Mouse (Mus musculus): Measurements from ENCODE around the gene Adgrf1. TPM values are rescaled to one million over a fixed set of nuclear protein-coding genes. Genes with fewer than 3 reads are reported as not detected.

The Adgrf1 gene
- polyA plus RNA-seq, 1 experiment = 0.04 TPM

GRCm38 (mm10) chr17:43374020-43374419 is 103.9 kb downstream of the Adgrf1 start:
- H3K4me3 ChIP-seq (ENCODE audit: control insufficient read depth, insufficient read depth, low read length) = no peak overlapping the region
- DNase-seq = no peak
- H3K4me1 ChIP-seq (replicated peaks; ENCODE audit: control insufficient read depth, insufficient read depth, low read length) = no peaks in the 10 kb centered on the region
- no peaks in the 10 kb centered on the region for H3K36me3 ChIP-seq (ENCODE audit: control insufficient read depth, insufficient read depth, low read length)
- TF ChIP-seq POLR2A (IDR thresholded peaks at IDR 0.05; ENCODE audit: control insufficient read depth, extremely low read depth, insufficient read depth, low read length, poor library complexity) = no peak
- TF ChIP-seq CTCF (IDR thresholded peaks at IDR 0.05; ENCODE audit: borderline replicate concordance, control insufficient read depth, extremely low read depth, insufficient read depth, low read length, poor library complexity) = no peak
- H3K27ac ChIP-seq (ENCODE audit: control insufficient read depth, insufficient read depth, low read length) = no peak overlapping the region
- WGBS = 81% methylated on average over 4 of the region's 4 CpGs
- no peaks in the 10 kb centered on the region for H3K27me3 ChIP-seq (ENCODE audit: control insufficient read depth, insufficient read depth, low read length)

Other genes with a start within 250 kb of the Adgrf1 start
- 4.5 and 5.7 TPM in 2 replicates for gene Adgrf5, start 90.1 kb downstream of the Adgrf1 start, polyA plus RNA-seq (2012; rRNA removed)
- 1.0 and 1.7 TPM in 2 replicates for gene Mep1a, start 232.5 kb downstream of the Adgrf1 start, polyA plus RNA-seq (2012; rRNA removed)